Mouse (Mus musculus) kidney, postnatal 0 days (tissue): Measurements from ENCODE around the gene Ap1g1. TPM values are rescaled to one million over a fixed set of nuclear protein-coding genes. Genes with fewer than 3 reads are reported as not detected.

Source experiments
- ATAC-seq: fragments of 200-750 bp; cut with Nextera tagmentation; replicated peaks from 2 replicates; pipeline ENCODE4 v1.8.0; 2017; ENCODE audit warnings: low read depth, moderate number of reproducible peaks, moderate TSS enrichment, moderate library complexity; ENCODE audit not compliant: low FRiP score
- DNase-seq: peaks from one replicate; pipeline ENCODE4 v3.0.0-alpha.2; 2016; ENCODE audit warnings: low spot score
- H3K27ac ChIP-seq: fragments of 300-500 bp; sonication (generic); 2 replicates; pipeline ENCODE4 v1.5.1; 2014; ENCODE audit warnings: mild to moderate bottlenecking
- H3K27me3 ChIP-seq: fragments of 300-500 bp; sonication (generic); 2 replicates; pipeline ENCODE4 v1.6.1; 2014; ENCODE audit warnings: low read length, mixed read lengths; ENCODE audit not compliant: insufficient read depth
- H3K36me3 ChIP-seq: fragments of 300-500 bp; sonication (generic); 2 replicates; pipeline ENCODE4 v1.6.1; 2014; ENCODE audit warnings: low read length, mixed read lengths; ENCODE audit not compliant: insufficient read depth
- H3K4me1 ChIP-seq: fragments of 300-500 bp; sonication (generic); replicated peaks from 2 replicates; pipeline ENCODE4 v1.6.1; 2014; ENCODE audit warnings: antibody characterized with exemption, low read length, mixed read lengths; ENCODE audit not compliant: insufficient read depth
- H3K4me2 ChIP-seq: fragments of 300-500 bp; sonication (generic); 2 replicates; pipeline ENCODE4 v1.6.1; 2014; ENCODE audit warnings: mild to moderate bottlenecking, low read length, moderate library complexity, mixed read lengths
- H3K4me3 ChIP-seq: fragments of 300-500 bp; sonication (generic); replicated peaks from 2 replicates; pipeline ENCODE4 v1.5.1; 2014; ENCODE audit warnings: low read depth, low read length
- H3K9ac ChIP-seq: fragments of 300-500 bp; sonication (generic); 2 replicates; pipeline ENCODE4 v1.6.1; 2014; ENCODE audit warnings: low read depth, low read length
- H3K9me3 ChIP-seq: fragments of 300-500 bp; sonication (generic); replicated peaks from 2 replicates; pipeline ENCODE4 v1.6.1; 2016; ENCODE audit warnings: low read length, inconsistent platforms, mixed read lengths
- CTCF ChIP-seq: IDR thresholded peaks from 2 replicates; pipeline ENCODE4 v1.5.1; 2016; ENCODE audit warnings: antibody characterized with exemption, low read depth, mild to moderate bottlenecking, moderate library complexity
- WGBS: fragments of 180-500 bp; shearing (Covaris S2); extraction: QIAGEN DNeasy Blood & Tissue Kit; methylation state at CpG from one replicate; pipeline ENCODE4 v1.1.7; 2014; 5-methylcytosine and 5-hydroxymethylcytosine counted together
- polyA plus RNA-seq: library from polyadenylated mRNA; unstranded; fragments of >200 nt; fragmentation: Nextera tagmentation; extraction: Ambion mirVana; gene quantifications from 2 replicates; pipeline ENCODE4 v1.2.1, GENCODE M21; 2015

Gene Ap1g1
- polyA plus RNA-seq, 1 experiment from 2014 or later: 36.0 TPM

GRCm38 (mm10) chr8:109889211-109889610, 110.9 kb downstream of the Ap1g1 start:
- ATAC-seq: no peak
- 94% methylated on average over 1 of the region's 1 CpGs for WGBS

DNA sequence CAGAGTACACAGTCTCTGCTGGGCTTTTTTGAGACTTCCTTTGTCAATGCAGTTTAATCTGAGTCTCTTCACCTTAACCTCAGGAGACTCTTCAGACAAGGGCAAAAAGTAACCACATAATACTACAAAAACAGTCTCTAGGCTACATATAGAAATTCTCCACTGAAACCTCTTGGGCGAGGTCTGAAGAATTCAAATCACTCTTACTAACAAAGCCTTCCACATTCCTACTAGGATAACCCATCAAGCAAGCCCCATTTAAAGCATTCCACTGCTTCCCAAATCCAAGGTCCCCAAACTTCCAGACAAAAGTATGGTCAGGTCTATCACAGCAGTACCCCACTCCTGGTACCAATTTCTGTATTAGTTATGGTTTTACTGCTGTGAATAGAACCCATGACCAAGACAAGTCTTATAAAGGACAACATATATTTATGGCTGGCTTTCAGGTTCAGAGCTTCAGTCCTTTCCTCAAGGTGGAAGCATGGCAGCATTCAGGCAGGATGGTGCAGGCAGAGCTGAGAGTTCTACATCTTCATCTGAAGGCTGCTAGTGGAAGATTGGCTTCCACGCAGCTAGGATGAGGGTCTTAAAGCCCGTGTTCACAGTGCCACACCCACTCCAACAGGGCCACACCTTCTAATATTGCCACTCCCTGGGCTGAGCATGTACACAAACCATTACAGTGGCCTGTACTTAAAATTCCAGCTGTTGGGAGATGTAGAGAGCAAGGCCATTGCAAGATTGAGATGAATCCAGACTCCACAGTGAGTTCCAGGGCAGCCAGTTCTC, 112.6 kb downstream of the Ap1g1 start:
- no peak for TF ChIP-seq CTCF
- no peak overlapping the region for H3K27ac ChIP-seq
- no peaks in the 10 kb centered on the region for H3K4me1 ChIP-seq
- 94% methylated on average over 3 of the region's 3 CpGs for WGBS
- no peak overlapping the region for H3K4me3 ChIP-seq
- H3K9ac ChIP-seq: no peak overlapping the region
- no peaks in the 10 kb centered on the region for H3K27me3 ChIP-seq
- H3K9me3 ChIP-seq: no peaks in the 10 kb centered on the region
- H3K4me2 ChIP-seq: no peak overlapping the region
- H3K36me3 ChIP-seq: no peaks in the 10 kb centered on the region
- DNase-seq (no peak), ATAC-seq (no peak)

More at GRCm38 (mm10) chr8:109889211-109889610, 110.9 kb downstream of the Ap1g1 start:
- Histone ChIP-seq H3K27ac (no peak overlapping the region), H3K27me3 (no peaks in the 10 kb centered on the region), H3K4me1 (no peaks in the 10 kb centered on the region), H3K36me3 (no peaks in the 10 kb centered on the region), H3K9me3 (no peaks in the 10 kb centered on the region), H3K9ac (no peak overlapping the region), H3K4me2 (no peak overlapping the region), H3K4me3 (no peak overlapping the region)
- TF ChIP-seq CTCF: no peak
- DNase-seq: no peak

DNA sequence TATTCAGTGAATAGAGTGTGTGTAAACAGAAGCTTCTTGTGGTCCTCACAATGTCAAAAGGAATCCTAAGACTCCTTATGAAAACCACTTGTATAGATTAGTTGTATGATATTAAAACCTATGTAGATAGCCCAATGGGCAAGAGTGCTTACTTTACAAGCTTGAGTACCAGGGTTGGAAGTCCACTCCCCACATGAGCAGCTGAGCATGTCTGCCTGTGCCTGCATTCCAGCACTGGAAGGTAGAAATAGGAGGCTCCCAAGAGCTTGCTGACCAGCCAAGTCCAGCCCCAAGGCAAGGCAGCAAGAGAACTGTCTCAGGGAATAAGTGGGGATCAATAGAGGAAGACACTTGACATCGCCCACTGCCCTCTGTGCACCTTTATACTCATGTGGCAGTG, 116.3 kb downstream of the Ap1g1 start:
- ATAC-seq: no peak
- DNase-seq: no peak

GRCm38 (mm10) chr8:109895355-109895754, 117.0 kb downstream of the Ap1g1 start:
- Histone ChIP-seq H3K4me3 (no peak overlapping the region), H3K9ac (no peak overlapping the region), H3K4me1 (no peaks in the 10 kb centered on the region), H3K27ac (no peak overlapping the region), H3K27me3 (no peaks in the 10 kb centered on the region), H3K4me2 (no peak overlapping the region), H3K36me3 (no peaks in the 10 kb centered on the region), H3K9me3 (no peaks in the 10 kb centered on the region)
- TF ChIP-seq CTCF: no peak
- DNase-seq: peak; percentile 38
- ATAC-seq: no peak
- WGBS: 69% methylated on average over 12 of the region's 12 CpGs

More for the DNA sequence above, 116.3 kb downstream of the Ap1g1 start:
- H3K27ac ChIP-seq: no peak overlapping the region
- H3K4me3 ChIP-seq: no peak overlapping the region
- H3K27me3 ChIP-seq: no peaks in the 10 kb centered on the region
- WGBS: 91% methylated on average over 1 of the region's 1 CpGs
- H3K9me3 ChIP-seq: no peaks in the 10 kb centered on the region
- no peak overlapping the region for H3K9ac ChIP-seq
- H3K36me3 ChIP-seq: no peaks in the 10 kb centered on the region
- no peaks in the 10 kb centered on the region for H3K4me1 ChIP-seq
- no peak for TF ChIP-seq CTCF
- H3K4me2 ChIP-seq: no peak overlapping the region

- H3K27ac ChIP-seq: no peak overlapping the region
Measured at GRCm38 (mm10) chr8:109902379-109902778, 124.0 kb downstream of the Ap1g1 start.

DNA sequence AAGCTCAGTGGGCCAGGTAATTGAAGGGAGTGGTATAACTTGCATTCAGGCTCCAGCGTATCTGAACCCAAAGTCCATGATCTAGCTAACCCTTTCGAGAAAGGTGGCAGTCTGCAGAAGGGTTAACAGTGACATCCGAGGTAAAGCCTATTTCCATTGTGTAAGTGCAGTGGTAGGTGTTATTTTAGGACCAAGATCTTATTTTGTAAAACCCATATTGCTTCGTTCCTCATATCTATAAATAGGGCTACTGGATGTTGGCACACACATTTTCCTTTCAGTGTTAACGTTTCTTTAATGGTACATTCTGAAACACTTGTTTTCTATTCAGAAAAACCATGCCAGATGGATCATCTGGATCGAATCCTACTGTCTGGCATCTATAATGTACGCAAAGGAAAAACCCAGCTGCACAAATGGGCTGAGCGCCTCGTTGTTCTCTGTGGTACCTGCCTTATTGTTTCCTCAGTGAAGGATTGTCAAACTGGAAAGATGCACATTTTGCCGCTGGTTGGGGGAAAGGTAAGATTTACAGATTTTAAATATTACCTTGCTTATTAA, 125.6 kb downstream of the Ap1g1 start:
- DNase-seq: no peak
- H3K9me3 ChIP-seq: no peaks in the 10 kb centered on the region
- H3K4me1 ChIP-seq: no peaks in the 10 kb centered on the region
- peaks cover 1% of the 10 kb centered on the region; the same call in 1 of the 2 replicates for H3K36me3 ChIP-seq
- no peak for ATAC-seq
- no peak for TF ChIP-seq CTCF
- H3K27ac ChIP-seq: no peak overlapping the region
- no peak overlapping the region for H3K9ac ChIP-seq
- WGBS: 88% methylated on average over 10 of the region's 10 CpGs
- H3K4me3 ChIP-seq: no peak overlapping the region
- no peak overlapping the region for H3K4me2 ChIP-seq
- no peaks in the 10 kb centered on the region for H3K27me3 ChIP-seq

More at GRCm38 (mm10) chr8:109902379-109902778, 124.0 kb downstream of the Ap1g1 start:
- DNase-seq (no peak), ATAC-seq (no peak)
- Histone ChIP-seq H3K9ac (no peak overlapping the region), H3K4me1 (no peaks in the 10 kb centered on the region), H3K4me2 (no peak overlapping the region), H3K36me3 (no peaks in the 10 kb centered on the region), H3K4me3 (no peak overlapping the region), H3K9me3 (no peaks in the 10 kb centered on the region), H3K27me3 (no peaks in the 10 kb centered on the region)
- no peak for TF ChIP-seq CTCF
